Mouse (Mus musculus) neural tube, embryonic 12.5 days (tissue): ENCODE data around the gene Mier1. TPM values are rescaled to one million over a fixed set of nuclear protein-coding genes. Genes with fewer than 3 reads are reported as not detected.
A peak's percentile ranks its signal among the peaks of the same experiment; 100 is the strongest.

Experiments used
- ATAC-seq: fragments of 200-750 bp; cut with Nextera tagmentation; 2 replicates; pipeline ENCODE4 v1.8.0; 2017; ENCODE audit warnings: low read depth, mild to moderate bottlenecking, moderate TSS enrichment, moderate library complexity; ENCODE audit not compliant: low FRiP score
- H3K27ac ChIP-seq: fragments of 300-500 bp; sonication (generic); 2 replicates; pipeline ENCODE4 v1.5.1; 2016
- H3K27me3 ChIP-seq: fragments of 300-500 bp; sonication (generic); replicated peaks from 2 replicates; pipeline ENCODE4 v1.6.1; 2016; ENCODE audit warnings: mild to moderate bottlenecking
- H3K36me3 ChIP-seq: fragments of 300-500 bp; sonication (generic); 2 replicates; pipeline ENCODE4 v1.6.1; 2016; ENCODE audit warnings: mild to moderate bottlenecking
- H3K4me1 ChIP-seq: fragments of 300-500 bp; sonication (generic); 2 replicates; pipeline ENCODE4 v1.6.1; 2016
- H3K4me2 ChIP-seq: fragments of 300-500 bp; sonication (generic); replicated peaks from 2 replicates; pipeline ENCODE4 v1.6.1; 2016; ENCODE audit warnings: mild to moderate bottlenecking
- H3K4me3 ChIP-seq: fragments of 300-500 bp; sonication (generic); 2 replicates; pipeline ENCODE4 v1.5.1; 2016
- H3K9ac ChIP-seq: fragments of 300-500 bp; sonication (generic); 2 replicates; pipeline ENCODE4 v1.6.1; 2016; ENCODE audit warnings: mild to moderate bottlenecking
- H3K9me3 ChIP-seq: fragments of 300-500 bp; sonication (generic); 2 replicates; pipeline ENCODE4 v1.6.1; 2016; ENCODE audit warnings: mild to moderate bottlenecking
- whole genome bisulfite sequencing: fragments of 180-500 bp; shearing (Covaris S2); methylation state at CpG from one replicate; pipeline ENCODE4 v1.1.7; 2016; 5-methylcytosine and 5-hydroxymethylcytosine counted together
- polyA plus RNA-seq: library from polyadenylated mRNA; unstranded; fragments of >200 nt; fragmentation: Nextera tagmentation; extraction: Ambion mirVana; gene quantifications from 2 replicates; pipeline ENCODE4 v1.2.1, GENCODE M21; 2016

The Mier1 gene
- 33.6 and 40.3 TPM in 2 replicates for polyA plus RNA-seq

GRCm38 (mm10) chr4:103114184-103115111, at the start of gene Mier1, which contains the start of gene Wdr78:
Gene Mier1 (plus strand): TSS chr4:103114390.
Gene Wdr78 (minus strand): TSS chr4:103114555.
- peak within 1 kb of the TSS; percentile 99 for H3K27ac ChIP-seq
- peak within 1 kb of the TSS; percentile 68 for H3K4me2 ChIP-seq
- H3K9me3 ChIP-seq = no peaks in the 10 kb centered on the region
- peaks cover 24% of the 10 kb centered on the region for H3K4me1 ChIP-seq
- H3K36me3 ChIP-seq = no peaks in the 10 kb centered on the region
- under 1% methylated on average over 85 of the region's 90 CpGs for WGBS
- H3K9ac ChIP-seq = peak within 1 kb of the TSS; percentile 78
- peak; percentile 100 for ATAC-seq
- H3K27me3 ChIP-seq = no peaks in the 10 kb centered on the region
- H3K4me3 ChIP-seq = peak within 1 kb of the TSS; percentile 68

DNA sequence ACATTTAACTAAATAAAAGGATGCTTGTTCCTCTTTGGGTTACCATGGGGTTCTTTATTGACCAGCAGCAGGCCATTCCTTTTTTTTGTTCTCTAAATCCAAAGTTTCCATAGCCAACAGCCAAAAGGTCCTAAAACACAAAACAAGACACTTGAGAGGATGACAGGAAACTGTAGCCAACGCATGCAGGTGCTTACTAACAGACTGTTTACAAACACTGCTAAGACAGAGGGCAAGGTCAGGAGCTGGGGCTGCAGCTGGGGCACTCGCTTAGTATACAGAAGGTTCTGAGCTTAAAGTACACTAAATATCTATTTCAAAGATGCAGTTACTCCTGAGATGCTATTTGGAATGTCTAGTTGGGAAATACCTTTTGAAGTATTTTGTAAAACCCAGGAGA, 49.8 kb upstream of the Mier1 start:
- WGBS = 77% methylated on average over 2 of the region's 2 CpGs
- Histone ChIP-seq H3K4me3 (no peak overlapping the region), H3K36me3 (peaks cover 1% of the 10 kb centered on the region; the same call in 1 of the 2 replicates), H3K4me1 (no peaks in the 10 kb centered on the region), H3K27me3 (no peaks in the 10 kb centered on the region), H3K27ac (no peak overlapping the region), H3K4me2 (no peak overlapping the region), H3K9me3 (no peaks in the 10 kb centered on the region), H3K9ac (no peak overlapping the region)
- no peak for ATAC-seq

DNA sequence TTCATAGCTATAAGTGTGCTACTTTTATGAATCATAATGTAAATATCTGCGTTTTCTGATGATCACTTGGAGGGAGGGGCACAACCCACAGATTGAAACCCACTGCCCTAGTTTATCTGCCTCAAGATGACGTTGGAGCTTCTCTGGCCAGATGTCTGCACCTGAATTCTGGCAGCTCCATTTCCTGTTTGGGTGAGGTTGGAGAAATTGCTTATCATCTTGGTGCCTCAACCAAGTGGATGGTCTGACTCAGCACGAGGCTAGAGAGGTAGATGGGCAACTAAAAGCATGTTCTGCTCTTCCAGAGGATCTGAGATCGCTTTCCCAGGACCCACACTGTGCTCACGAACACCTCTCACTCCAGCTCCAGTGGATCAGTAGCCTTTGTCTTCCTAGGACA, 49.2 kb upstream of the Mier1 start:
- no peak overlapping the region for H3K27ac ChIP-seq
- no peak overlapping the region for H3K4me2 ChIP-seq
- ATAC-seq = no peak
- no peaks in the 10 kb centered on the region for H3K36me3 ChIP-seq
- H3K27me3 ChIP-seq = no peaks in the 10 kb centered on the region
- H3K9me3 ChIP-seq = no peaks in the 10 kb centered on the region
- 80% methylated on average over 5 of the region's 5 CpGs for WGBS
- H3K9ac ChIP-seq = no peak overlapping the region
- H3K4me3 ChIP-seq = no peak overlapping the region
- no peaks in the 10 kb centered on the region for H3K4me1 ChIP-seq

DNA sequence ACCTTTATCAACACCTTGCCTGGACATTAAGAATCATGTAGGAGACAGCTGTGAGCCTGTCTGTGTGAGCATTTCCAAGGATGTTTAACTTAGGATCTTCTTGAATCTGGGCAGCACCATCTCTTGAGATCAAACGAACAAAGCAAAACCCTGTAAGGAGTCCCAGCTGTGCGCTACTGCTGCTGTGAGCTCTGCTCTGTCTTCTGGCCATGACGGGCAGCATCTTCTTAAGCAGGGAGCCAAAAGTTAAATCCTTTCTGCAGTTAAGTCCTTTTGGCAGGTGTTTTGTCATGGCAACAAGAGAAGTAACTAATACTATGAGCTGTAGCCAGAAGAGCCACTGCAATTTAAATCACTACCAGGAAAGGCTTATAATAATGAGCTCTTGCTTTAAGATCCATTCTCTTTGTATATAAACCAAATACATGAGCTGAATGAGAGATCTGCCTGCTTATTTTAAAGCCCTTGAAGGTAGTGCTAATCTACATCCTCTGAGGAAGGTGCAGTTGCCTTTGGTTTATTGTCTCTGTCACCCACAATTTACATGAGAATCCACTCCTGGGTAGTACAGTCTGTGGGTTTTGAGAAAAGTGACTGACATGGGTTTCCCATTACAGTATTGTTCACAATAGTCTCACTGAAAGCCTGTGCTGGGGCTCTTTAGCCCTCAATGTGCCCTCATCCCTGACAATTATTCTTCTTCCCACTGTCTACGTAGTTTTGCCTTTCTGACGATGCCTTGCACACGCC, 46.1 kb upstream of the Mier1 start:
- Histone ChIP-seq H3K9ac (no peak overlapping the region), H3K9me3 (no peaks in the 10 kb centered on the region), H3K36me3 (no peaks in the 10 kb centered on the region), H3K4me3 (no peak overlapping the region), H3K4me1 (no peaks in the 10 kb centered on the region), H3K27me3 (no peaks in the 10 kb centered on the region), H3K27ac (no peak overlapping the region), H3K4me2 (no peak overlapping the region)
- ATAC-seq = no peak
- WGBS = 61% methylated on average over 6 of the region's 6 CpGs

- no peak for ATAC-seq
- 79% methylated on average over 3 of the region's 3 CpGs for WGBS
- Histone ChIP-seq H3K27ac (no peak overlapping the region), H3K9ac (no peak overlapping the region), H3K4me2 (no peak overlapping the region), H3K36me3 (no peaks in the 10 kb centered on the region), H3K4me1 (no peaks in the 10 kb centered on the region), H3K4me3 (no peak overlapping the region), H3K27me3 (no peaks in the 10 kb centered on the region), H3K9me3 (no peaks in the 10 kb centered on the region)
These were observed 43.6 kb upstream of the Mier1 start for GRCm38 (mm10) chr4:103070631-103071030.

DNA sequence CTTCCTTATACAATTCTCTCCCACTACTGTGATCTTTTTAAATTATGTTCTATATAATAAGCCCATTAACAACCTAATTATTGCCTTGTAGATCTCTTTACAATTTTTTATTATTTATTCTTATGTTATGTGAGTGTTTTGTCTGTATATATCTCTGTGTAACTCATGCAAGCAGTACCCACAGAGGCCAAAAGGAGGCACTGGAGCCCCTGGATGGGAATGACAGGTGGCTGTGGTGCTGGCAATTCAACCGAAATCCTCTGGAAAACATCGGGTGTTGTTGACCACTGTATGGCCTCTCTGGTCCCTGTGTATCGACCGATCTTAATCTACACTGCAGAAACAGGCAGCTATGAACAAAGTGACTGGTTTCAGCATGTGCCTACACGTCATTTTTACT, 29.0 kb upstream of the Mier1 start:
- H3K4me3 ChIP-seq = no peak overlapping the region
- H3K36me3 ChIP-seq = 0 out of 2 replicates have a peak, but pooled peaks cover 3% of the 10 kb centered on the region
- H3K27ac ChIP-seq = no peak overlapping the region
- no peak overlapping the region for H3K4me2 ChIP-seq
- no peaks in the 10 kb centered on the region for H3K27me3 ChIP-seq
- WGBS = 91% methylated on average over 5 of the region's 5 CpGs
- no peaks in the 10 kb centered on the region for H3K4me1 ChIP-seq
- no peak for ATAC-seq
- no peak overlapping the region for H3K9ac ChIP-seq
- no peaks in the 10 kb centered on the region for H3K9me3 ChIP-seq

DNA sequence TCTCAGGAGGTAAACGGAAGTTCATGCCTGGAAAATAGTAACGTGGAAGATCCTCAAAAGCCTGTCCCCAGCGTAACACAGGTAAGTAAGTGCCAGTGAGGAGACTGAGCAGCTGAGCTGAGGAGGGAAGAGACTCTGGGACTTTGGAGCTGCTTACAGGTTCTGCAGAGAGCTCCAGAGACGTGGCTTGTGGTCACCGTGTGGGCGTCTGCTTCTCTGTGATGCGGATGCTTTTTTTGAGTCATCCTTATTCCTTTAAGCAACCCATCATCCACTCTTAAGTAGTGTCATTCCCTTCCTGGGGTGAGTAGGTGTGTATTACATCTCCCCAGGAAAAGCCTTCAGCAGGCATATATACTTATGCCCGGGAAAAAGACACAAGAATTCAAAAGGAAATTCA, 18.3 kb upstream of the Mier1 start:
- no peaks in the 10 kb centered on the region for H3K27me3 ChIP-seq
- no peak for ATAC-seq
- no peaks in the 10 kb centered on the region for H3K36me3 ChIP-seq
- no peaks in the 10 kb centered on the region for H3K4me1 ChIP-seq
- no peaks in the 10 kb centered on the region for H3K9me3 ChIP-seq
- no peak overlapping the region for H3K27ac ChIP-seq
- no peak overlapping the region for H3K9ac ChIP-seq
- no peak overlapping the region for H3K4me2 ChIP-seq
- no peak overlapping the region for H3K4me3 ChIP-seq
- 91% methylated on average over 8 of the region's 8 CpGs for WGBS

- Histone ChIP-seq H3K4me3 (no peak overlapping the region), H3K4me2 (no peak overlapping the region), H3K27ac (no peak overlapping the region), H3K27me3 (no peaks in the 10 kb centered on the region), H3K4me1 (no peaks in the 10 kb centered on the region), H3K9ac (no peak overlapping the region), H3K36me3 (no peaks in the 10 kb centered on the region), H3K9me3 (no peaks in the 10 kb centered on the region)
- WGBS = 91% methylated on average over 5 of the region's 5 CpGs
- no peak for ATAC-seq
These were observed 15.7 kb upstream of the Mier1 start for GRCm38 (mm10) chr4:103098532-103098931.

DNA sequence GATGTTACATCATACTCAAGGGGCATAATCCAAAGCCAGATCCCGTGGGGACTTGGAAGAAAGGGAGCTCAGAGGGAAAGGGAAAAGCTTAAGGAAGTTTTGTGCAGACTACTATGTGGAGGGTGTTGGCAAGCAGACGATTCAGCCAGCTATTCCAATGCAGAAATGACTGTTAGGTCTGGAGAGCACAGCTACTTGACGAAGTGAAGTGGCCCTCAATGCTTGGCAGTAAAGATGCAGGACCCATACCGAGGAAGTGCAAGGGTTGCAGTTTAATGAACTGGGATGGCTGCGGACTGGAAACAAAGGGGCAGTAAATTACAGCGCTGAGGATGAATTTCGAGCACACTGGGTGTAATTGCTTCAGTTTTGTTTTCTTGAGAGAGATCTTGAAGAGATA, 1.5 kb upstream of the Mier1 start:
- Histone ChIP-seq H3K27me3 (no peaks in the 10 kb centered on the region), H3K9ac (no peak overlapping the region), H3K27ac (no peak overlapping the region), H3K36me3 (no peaks in the 10 kb centered on the region), H3K9me3 (no peaks in the 10 kb centered on the region), H3K4me2 (peak overlapping the region; percentile 68), H3K4me3 (peak overlapping the region; percentile 68), H3K4me1 (peaks cover 20% of the 10 kb centered on the region)
- no peak for ATAC-seq
- 28% methylated on average over 7 of the region's 7 CpGs for WGBS

GRCm38 (mm10) chr4:103113402-103113801, 788 bp upstream of the Mier1 start:
- H3K9me3 ChIP-seq = no peaks in the 10 kb centered on the region
- WGBS = 13% methylated on average over 11 of the region's 11 CpGs
- peak overlapping the region; percentile 68 for H3K4me2 ChIP-seq
- no peak for ATAC-seq
- peak overlapping the region; percentile 68 for H3K4me3 ChIP-seq
- H3K27ac ChIP-seq = no peak overlapping the region
- peak overlapping the region; percentile 78 for H3K9ac ChIP-seq
- H3K4me1 ChIP-seq = peaks cover 20% of the 10 kb centered on the region
- no peaks in the 10 kb centered on the region for H3K36me3 ChIP-seq
- H3K27me3 ChIP-seq = no peaks in the 10 kb centered on the region

GRCm38 (mm10) chr4:103118888-103119228, 4.7 kb downstream of the Mier1 start:
- H3K4me1 ChIP-seq = peaks cover 20% of the 10 kb centered on the region
- no peak for ATAC-seq
- 2% methylated on average over 15 of the region's 15 CpGs for WGBS
- H3K27ac ChIP-seq = no peak overlapping the region; the same call in 1 of the 2 replicates
- peak overlapping the region; percentile 90 for H3K4me3 ChIP-seq
- H3K9ac ChIP-seq = peak overlapping the region; percentile 86
- no peaks in the 10 kb centered on the region for H3K9me3 ChIP-seq
- H3K27me3 ChIP-seq = no peaks in the 10 kb centered on the region
- peak overlapping the region; percentile 67 for H3K4me2 ChIP-seq
- H3K36me3 ChIP-seq = no peaks in the 10 kb centered on the region

GRCm38 (mm10) chr4:103119229-103120027, 5.2 kb downstream of the Mier1 start:
- H3K4me3 ChIP-seq = peak overlapping the region; percentile 90
- peak overlapping the region; percentile 67 for H3K4me2 ChIP-seq
- H3K27ac ChIP-seq = peak overlapping the region; percentile 69
- peak overlapping the region; percentile 86 for H3K9ac ChIP-seq
- peak; percentile 52 for ATAC-seq
- no peaks in the 10 kb centered on the region for H3K9me3 ChIP-seq
- H3K36me3 ChIP-seq = no peaks in the 10 kb centered on the region
- peaks cover 20% of the 10 kb centered on the region for H3K4me1 ChIP-seq
- no peaks in the 10 kb centered on the region for H3K27me3 ChIP-seq
- under 1% methylated on average over 96 of the region's 111 CpGs for WGBS
